Mouse (Mus musculus) left cerebral cortex, adult 8-10 months (tissue): ENCODE measurements around the gene Ints1. TPM values are rescaled to one million over a fixed set of nuclear protein-coding genes. Genes with fewer than 3 reads are reported as not detected.

ENCODE experiments used
- DNase-seq, 2 experiments: peaks; one replicate each; pipeline ENCODE4 v3.0.0; 2022; ENCODE audit warnings: low spot score in 2 of 2
- microRNA-seq, 2 experiments: library from miRNA; unstranded; fragments of <30 nt; microRNA quantifications; one replicate each; pipeline ENCODE4 v1.2.0; 2022
- total RNA-seq, 4 experiments: library from RNA; stranded (reverse); gene quantifications; 2 replicates each; pipeline ENCODE4 v1.2.4; 2022

The Ints1 gene
- total RNA-seq, 4 experiments from 2014 or later: 97.1 to 104 (median 99.7) TPM

GRCm38 (mm10) chr5:139718949-139719348 is 56.5 kb downstream of the Ints1 start:
- DNase-seq: no peak

- no peak for DNase-seq
Measured at GRCm38 (mm10) chr5:139718540-139718939, 56.9 kb downstream of the Ints1 start.

DNA sequence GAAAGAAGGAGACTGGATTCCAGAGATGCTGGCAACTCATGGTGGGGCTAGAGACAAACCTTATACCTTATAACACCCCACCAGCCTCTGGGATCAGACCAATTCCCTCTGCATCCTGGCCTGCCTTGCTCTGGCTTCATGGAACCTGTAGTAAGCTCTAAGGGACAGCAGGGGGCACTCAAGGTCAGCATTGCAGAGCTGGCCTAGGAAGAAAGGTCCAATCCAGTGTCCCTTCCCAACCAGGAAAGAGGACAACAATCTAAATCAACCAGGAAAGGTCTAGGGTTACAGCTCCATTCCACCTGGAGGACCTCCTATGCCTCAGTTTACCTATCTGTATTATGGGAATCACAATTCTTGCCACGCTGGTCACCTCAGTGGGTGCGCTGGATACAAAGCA is 57.8 kb downstream of the Ints1 start:
- DNase-seq: peak in 1 of 2 experiments; percentile 21

- no peak for DNase-seq
Measured at GRCm38 (mm10) chr5:139706496-139706895, 69.0 kb downstream of the Ints1 start.

DNA sequence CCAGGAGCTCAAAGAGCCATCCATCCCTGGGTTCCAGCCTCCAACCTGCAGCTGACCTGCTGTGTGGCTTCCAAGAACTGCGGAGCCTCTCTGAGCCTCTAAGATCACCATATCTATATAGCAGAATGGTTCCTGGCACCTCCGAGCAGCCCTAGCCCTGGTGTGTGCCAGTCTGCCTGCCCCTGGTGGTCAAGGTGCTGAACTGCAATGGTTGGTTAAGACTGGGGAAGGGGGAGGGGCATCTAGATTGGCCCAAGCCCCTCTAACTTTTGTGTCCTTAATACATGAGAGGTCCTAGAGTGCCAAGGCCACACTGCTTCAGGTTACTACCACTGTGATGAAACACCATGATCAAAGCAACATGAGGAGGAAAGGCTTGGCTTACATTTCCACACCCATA is 72.6 kb downstream of the Ints1 start:
- no peak for DNase-seq

GRCm38 (mm10) chr5:139702236-139702635 is 73.2 kb downstream of the Ints1 start:
- DNase-seq: no peak

Small RNA genes within 50 kb of the gene (microRNA-seq; reads per million reads assigned to microRNA genes)
- 2.7 to 3.1 reads per million in 2 experiments for gene Mir7037

Other genes starting within 250 kb of the Ints1 start
- under 1 TPM in 3 of 4 experiments, not detected in 1; 0.14 to 0.74 (median 0.14) TPM for gene Uncx, start 232.2 kb downstream of the Ints1 start, total RNA-seq
- 1 to 10 TPM; 2.4 to 3.3 (median 2.7) TPM for gene Micall2, start 39.3 kb downstream of the Ints1 start, total RNA-seq
- 10 to 100 TPM in 2 of 4 experiments, 1 to 10 TPM in 2; 8.6 to 13.0 (median 10.0) TPM for gene Mafk, start 15.8 kb upstream of the Ints1 start, total RNA-seq
- gene Tmem184a, start 44.2 kb upstream of the Ints1 start, total RNA-seq: under 1 TPM in 3 of 4 experiments, not detected in 1; 0.27 to 0.50 (median 0.39) TPM
- gene Gm26938, start 50.7 kb upstream of the Ints1 start, total RNA-seq: not detected
- 10 to 100 TPM; 16.7 to 20.2 (median 19.1) TPM for gene Psmg3, start 51.2 kb upstream of the Ints1 start, total RNA-seq
- 10 to 100 TPM; 30.3 to 34.3 (median 30.7) TPM for gene Elfn1, start 132.3 kb upstream of the Ints1 start, total RNA-seq